In the genomic region with DNA sequence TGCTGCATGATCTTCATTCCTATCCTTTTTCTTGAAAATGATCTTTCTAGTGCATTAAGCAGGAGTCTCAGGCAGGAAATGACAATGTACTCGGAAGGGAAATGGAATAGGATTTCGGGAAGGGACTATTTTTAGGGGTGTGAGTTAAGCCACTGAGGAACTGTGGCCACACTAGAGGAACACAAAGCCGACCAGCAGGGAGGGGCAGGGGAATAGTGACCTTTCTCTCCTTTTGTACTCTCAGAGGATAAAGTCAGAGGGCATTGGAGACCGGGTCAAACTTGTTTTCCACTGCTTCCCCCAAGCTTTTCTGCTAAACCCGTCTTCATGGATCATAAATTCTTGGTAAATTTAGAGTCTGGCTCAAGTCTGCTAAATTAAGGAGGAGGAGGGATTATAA, we compare ENCODE assay signal across 10 mouse cellular contexts. TPM values are rescaled to one million over a fixed set of nuclear protein-coding genes. Genes with fewer than 3 reads are reported as not detected.
DNase-seq lines count a peak whose midpoint lies in the region; ATAC-seq and TF ChIP-seq lines count a peak whose summit lies in the region.
"Had no signal": no experiment of that assay in that cellular context is flagged by ENCODE, and none has a peak within 500 bp of the region (broad histone marks: within the 10 kb centered on the region; RNA-seq: fewer than 3 reads in every experiment).

No protein-coding gene starts in this region.

- no peak overlapping the region for H3K4me2 ChIP-seq in stomach, embryonic 15.5 days
- no peak overlapping the region for H3K4me2 ChIP-seq in stomach, postnatal 0 days (replicated peaks; ENCODE audit: low read depth)
- H3K4me2 ChIP-seq in forebrain, embryonic 11.5 days (ENCODE audit: low read depth, low read length, severe bottlenecking) = no peak overlapping the region
- H3K4me2 ChIP-seq: liver, embryonic 15.5 days had no signal

- no peaks in the 10 kb centered on the region for H3K4me1 ChIP-seq in stomach, embryonic 15.5 days
- no peaks in the 10 kb centered on the region for H3K4me1 ChIP-seq in stomach, postnatal 0 days (replicated peaks; ENCODE audit: control insufficient read depth, insufficient read depth)
- H3K4me1 ChIP-seq in forebrain, embryonic 11.5 days (replicated peaks; ENCODE audit: control insufficient read depth, insufficient read depth, low read length) = no peaks in the 10 kb centered on the region

- 28% methylated on average over 5 of the region's 5 CpGs for WGBS in stomach, embryonic 15.5 days
- 41% methylated on average over 5 of the region's 5 CpGs for WGBS in stomach, postnatal 0 days
- WGBS in forebrain, embryonic 11.5 days = 8% methylated on average over 5 of the region's 5 CpGs

- peak overlapping the region; percentile 51 for H3K27ac ChIP-seq in stomach, embryonic 15.5 days
- H3K27ac ChIP-seq in stomach, postnatal 0 days (replicated peaks) = no peak overlapping the region
- no peak overlapping the region for H3K27ac ChIP-seq in forebrain, embryonic 11.5 days (ENCODE audit: low read depth, low read length)
- H3K27ac ChIP-seq: liver, embryonic 15.5 days had no signal

- no peaks in the 10 kb centered on the region for H3K36me3 ChIP-seq in stomach, embryonic 15.5 days
- H3K36me3 ChIP-seq in stomach, postnatal 0 days (ENCODE audit: control insufficient read depth, insufficient read depth, low read length) = no peaks in the 10 kb centered on the region
- no peaks in the 10 kb centered on the region for H3K36me3 ChIP-seq in forebrain, embryonic 11.5 days (ENCODE audit: control insufficient read depth, insufficient read depth, low read length)
- H3K36me3 ChIP-seq: liver, embryonic 15.5 days had no signal

- no peak for TF ChIP-seq EP300 in stomach, postnatal 0 days (optimal IDR thresholded peaks at IDR 0.05)

- no peak overlapping the region for H3K4me3 ChIP-seq in stomach, embryonic 15.5 days (replicated peaks)
- no peak overlapping the region for H3K4me3 ChIP-seq in stomach, postnatal 0 days (ENCODE audit: low read depth, low read length)
- no peak overlapping the region for H3K4me3 ChIP-seq in forebrain, embryonic 11.5 days (ENCODE audit: low read depth, low read length)
- H3K4me3 ChIP-seq: liver, embryonic 15.5 days had no signal

- no peaks in the 10 kb centered on the region for H3K9me3 ChIP-seq in stomach, embryonic 15.5 days
- H3K9me3 ChIP-seq in stomach, postnatal 0 days (ENCODE audit: control insufficient read depth, low read length) = no peaks in the 10 kb centered on the region
- H3K9me3 ChIP-seq in forebrain, embryonic 11.5 days (ENCODE audit: control insufficient read depth, low read length) = no peaks in the 10 kb centered on the region
- H3K9me3 ChIP-seq: liver, embryonic 15.5 days had no signal

- no peak for TF ChIP-seq CTCF in stomach, postnatal 0 days (IDR thresholded peaks at IDR 0.05; ENCODE audit: low read depth)

- no peak for ATAC-seq in stomach, embryonic 15.5 days (ENCODE audit: insufficient read depth, low FRiP score, low read depth)
- ATAC-seq in stomach, postnatal 0 days (ENCODE audit: low FRiP score, low TSS enrichment) = no peak
- ATAC-seq in forebrain, embryonic 11.5 days (replicated peaks; ENCODE audit: low FRiP score) = no peak

- H3K27me3 ChIP-seq in stomach, embryonic 15.5 days (replicated peaks) = no peaks in the 10 kb centered on the region
- no peaks in the 10 kb centered on the region for H3K27me3 ChIP-seq in stomach, postnatal 0 days (ENCODE audit: control insufficient read depth, insufficient read depth, low read length)
- H3K27me3 ChIP-seq in forebrain, embryonic 11.5 days (ENCODE audit: control insufficient read depth, insufficient read depth, low read length) = no peaks in the 10 kb centered on the region
- H3K27me3 ChIP-seq: liver, embryonic 15.5 days had no signal

- H3K9ac ChIP-seq in stomach, embryonic 15.5 days = no peak overlapping the region
- H3K9ac ChIP-seq in stomach, postnatal 0 days (ENCODE audit: low read length) = no peak overlapping the region
- no peak overlapping the region for H3K9ac ChIP-seq in forebrain, embryonic 11.5 days (ENCODE audit: low read length)
- H3K9ac ChIP-seq: liver, embryonic 15.5 days had no signal

- peak; percentile 42 to 70 for DNase-seq in adrenal gland, adult (ENCODE audit: inconsistent age in 2 of 2, low spot score in 1 of 2)
- DNase-seq in adrenal gland, postnatal 4 days (ENCODE audit: low spot score in 2 of 2) = no peak
- DNase-seq in stomach, postnatal 0 days (ENCODE audit: low spot score) = no peak
- peak; percentile 61 to 79 for DNase-seq in kidney, adult 8-10 months
- DNase-seq in forebrain, embryonic 11.5 days (ENCODE audit: low spot score) = no peak
- DNase-seq in cerebellum, postnatal 25 days = no peak
- no peak for DNase-seq in thymus, postnatal 14 days
- DNase-seq: right cerebral cortex, adult 18-20 months had no signal

RNA-seq across cellular contexts. Expression of a gene that starts 5.5 kb away (rescaled TPM):
- total RNA-seq in adrenal gland, postnatal 4 days (2021) = 10 to 100 TPM; 47.4 to 60.1 TPM
- polyA plus RNA-seq in stomach, embryonic 15.5 days (2015; fragmentation: Nextera tagmentation; extraction: Ambion mirVana) = 67.2 and 69.8 TPM in 2 replicates
- polyA plus RNA-seq in stomach, postnatal 0 days (2015; fragmentation: Nextera tagmentation; extraction: Ambion mirVana) = 35.4 and 37.4 TPM in 2 replicates
- polyA plus RNA-seq in forebrain, embryonic 11.5 days (2014; fragmentation: Nextera tagmentation; extraction: Ambion mirVana) = 40.4 and 43.6 TPM in 2 replicates

Comparison
In these comparisons a context has a peak if more than half of its experiments do, and no peak if none do; other contexts are left out.
1. DNase-seq: peak in adrenal gland, adult (2 of 2) and kidney, adult 8-10 months (2 of 2); none in adrenal gland, postnatal 4 days (0 of 2), stomach, postnatal 0 days (single experiment), forebrain, embryonic 11.5 days (single experiment), cerebellum, postnatal 25 days (0 of 2) and thymus, postnatal 14 days (single experiment).